ENCODE assay signal across 8 mouse cellular contexts in the genomic region with DNA sequence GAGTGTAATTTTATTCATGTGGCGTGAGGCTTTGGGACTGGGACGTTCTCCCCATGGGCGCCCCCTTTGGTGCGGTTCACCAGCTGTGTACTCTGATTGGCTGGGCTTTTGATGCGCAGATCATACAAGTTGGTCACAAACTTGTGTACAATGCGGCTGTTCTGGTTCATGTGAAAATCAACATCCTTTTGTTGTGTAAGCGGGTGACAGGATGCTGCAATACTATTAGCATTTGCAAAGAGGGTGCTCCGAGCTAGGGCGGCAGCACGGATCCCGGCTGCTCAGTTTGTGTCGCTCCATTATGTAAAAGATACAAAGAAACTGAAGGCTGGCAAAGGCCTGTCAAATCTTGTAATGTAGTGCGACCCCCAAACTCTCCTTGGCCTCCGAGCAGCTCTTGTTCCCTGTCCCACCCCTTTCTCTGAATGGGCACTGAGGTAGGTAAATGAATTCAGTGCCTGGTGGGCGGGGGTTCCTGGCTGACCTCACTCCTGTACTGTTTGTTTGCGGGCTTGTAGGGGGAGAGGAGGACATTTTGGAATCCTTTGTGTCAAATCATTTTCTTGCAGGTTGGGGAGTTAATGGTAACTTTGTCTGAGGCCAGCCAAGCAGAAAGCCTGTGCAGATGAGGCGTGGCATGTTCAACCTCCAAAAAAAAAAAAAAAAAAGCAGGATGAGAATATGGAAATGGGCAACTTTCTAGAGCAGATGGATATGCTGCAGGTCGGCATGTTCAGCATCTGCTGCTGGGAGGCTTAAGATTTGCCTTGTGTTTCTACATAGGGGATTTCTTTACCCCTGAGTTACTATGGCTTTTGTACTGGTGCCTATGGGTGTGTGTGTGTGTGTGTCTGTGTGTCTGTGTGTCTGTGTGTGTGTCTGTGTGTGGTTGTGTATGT.
DNase-seq lines count a peak whose midpoint lies in the region; ATAC-seq lines count a peak whose summit lies in the region.

No protein-coding gene starts in this region.

- H3K9ac ChIP-seq in hindbrain, embryonic 14.5 days: 0 out of 2 replicates have a peak overlapping the region, but pooled peaks have one; percentile 2
- no peak overlapping the region for H3K9ac ChIP-seq in liver, embryonic 12.5 days

- no peaks in the 10 kb centered on the region for H3K36me3 ChIP-seq in hindbrain, embryonic 14.5 days (replicated peaks; ENCODE audit: control insufficient read depth, insufficient read depth)
- 0 out of 2 replicates have a peak, but pooled peaks cover 3% of the 10 kb centered on the region for H3K36me3 ChIP-seq in liver, embryonic 12.5 days

- 3% methylated on average over 18 of the region's 18 CpGs for WGBS in hindbrain, embryonic 14.5 days
- WGBS in liver, embryonic 12.5 days (ENCODE audit: insufficient replicate concordance): 40% methylated on average over 18 of the region's 18 CpGs

- peaks cover 21% of the 10 kb centered on the region; the same call in 1 of the 2 replicates for H3K4me1 ChIP-seq in hindbrain, embryonic 14.5 days (replicated peaks; ENCODE audit: control insufficient read depth, insufficient read depth, low read length)
- no peaks in the 10 kb centered on the region for H3K4me1 ChIP-seq in liver, embryonic 12.5 days

- no peaks in the 10 kb centered on the region for H3K9me3 ChIP-seq in hindbrain, embryonic 14.5 days (ENCODE audit: control insufficient read depth, low read length)
- H3K9me3 ChIP-seq in liver, embryonic 12.5 days (replicated peaks): no peaks in the 10 kb centered on the region

- H3K27me3 ChIP-seq in hindbrain, embryonic 14.5 days (ENCODE audit: control insufficient read depth, insufficient read depth, low read length): peaks cover 83% of the 10 kb centered on the region
- H3K27me3 ChIP-seq in liver, embryonic 12.5 days (replicated peaks): no peaks in the 10 kb centered on the region

- no peak overlapping the region; the same call in 1 of the 2 replicates for H3K4me3 ChIP-seq in hindbrain, embryonic 14.5 days (replicated peaks; ENCODE audit: low read length)
- H3K4me3 ChIP-seq in liver, embryonic 12.5 days: 0 out of 2 replicates have a peak overlapping the region, but pooled peaks have one; percentile 5

- peak overlapping the region; percentile 41 for H3K4me2 ChIP-seq in hindbrain, embryonic 14.5 days (replicated peaks)
- H3K4me2 ChIP-seq in liver, embryonic 12.5 days: peak overlapping the region; percentile 35

- peak; percentile 33 for DNase-seq in layer of hippocampus, adult 11-12 months (ENCODE audit: low spot score)
- DNase-seq in layer of hippocampus, adult 9-10 months (ENCODE audit: low spot score): no peak
- peak; percentile 80 for DNase-seq in embryo, embryonic 11 days
- DNase-seq in hindbrain, embryonic 14.5 days (ENCODE audit: low spot score): peak; percentile 43
- peak; percentile 84 for DNase-seq in retina, embryonic 14.5 days (ENCODE audit: low spot score)
- no peak for DNase-seq in ovary, adult 18-20 months (ENCODE audit: low spot score)
- no peak for DNase-seq in ovary, postnatal 36 days (ENCODE audit: low spot score)

- peak overlapping the region; percentile 49; the same call in 1 of the 2 replicates for H3K27ac ChIP-seq in hindbrain, embryonic 14.5 days
- H3K27ac ChIP-seq in liver, embryonic 12.5 days: no peak overlapping the region

- ATAC-seq in hindbrain, embryonic 14.5 days (ENCODE audit: low FRiP score): peak; percentile 81
- ATAC-seq in liver, embryonic 12.5 days: no peak

Comparison
In these comparisons a context has a peak if more than half of its experiments do, and no peak if none do; other contexts are left out.
1. DNase-seq: peak in layer of hippocampus, adult 11-12 months (single experiment), embryo, embryonic 11 days (single experiment), hindbrain, embryonic 14.5 days (single experiment) and retina, embryonic 14.5 days (single experiment); none in layer of hippocampus, adult 9-10 months (single experiment), ovary, adult 18-20 months (single experiment) and ovary, postnatal 36 days (single experiment).